Mouse (Mus musculus): Measurements from ENCODE around the gene Ranbp17. TPM values are rescaled to one million over a fixed set of nuclear protein-coding genes. Genes with fewer than 3 reads are reported as not detected.

The Ranbp17 gene
- polyA plus RNA-seq, 2 experiments, result 1.7 to 3.3 TPM

- ATAC-seq (ENCODE audit: insufficient read depth), result no peak
- H3K27me3 ChIP-seq (ENCODE audit: control insufficient read depth, insufficient read depth, low read length), result no peaks in the 10 kb centered on the region
- DNase-seq (ENCODE audit: low read depth in 3 of 3, low spot score in 3 of 3), result no peak
- H3K27ac ChIP-seq, result no peak overlapping the region
- TF ChIP-seq CTCF (IDR thresholded peaks at IDR 0.05; ENCODE audit: low read depth), result no peak
- TF ChIP-seq EP300 (IDR thresholded peaks at IDR 0.05; ENCODE audit: low read depth), result no peak
- no peak overlapping the region for H3K4me3 ChIP-seq (ENCODE audit: insufficient read depth in 1 of 2, low read depth in 2 of 2, low read length in 2 of 2)
- H3K4me2 ChIP-seq (ENCODE audit: low read depth), result no peak overlapping the region
- H3K9me3 ChIP-seq (ENCODE audit: control insufficient read depth, low read length), result no peaks in the 10 kb centered on the region
- WGBS (ENCODE audit: insufficient replicate concordance), result 70% methylated on average over 7 of the region's 7 CpGs
- no peaks in the 10 kb centered on the region for H3K36me3 ChIP-seq (replicated peaks; ENCODE audit: control insufficient read depth, insufficient read depth, low read depth)
- 0 out of 4 replicates have a peak, but pooled peaks cover 0 to 2% of the 10 kb centered on the region in 2 experiments for H3K4me1 ChIP-seq (replicated peaks; ENCODE audit: control insufficient read depth in 2 of 2, insufficient read depth in 2 of 2, low read length in 1 of 2)
- H3K9ac ChIP-seq (replicated peaks), result no peak overlapping the region
Observed at GRCm38 (mm10) chr11:33220763-33221162, 292.8 kb downstream of the Ranbp17 start.

GRCm38 (mm10) chr11:33217384-33218079, 296.0 kb downstream of the Ranbp17 start:
- H3K9me3 ChIP-seq (ENCODE audit: control insufficient read depth, low read length), result no peaks in the 10 kb centered on the region
- no peak overlapping the region for H3K9ac ChIP-seq (replicated peaks)
- H3K36me3 ChIP-seq (replicated peaks; ENCODE audit: control insufficient read depth, insufficient read depth, low read depth), result no peaks in the 10 kb centered on the region
- TF ChIP-seq EP300 (IDR thresholded peaks at IDR 0.05; ENCODE audit: low read depth) (no peak), CTCF (IDR thresholded peaks at IDR 0.05; ENCODE audit: low read depth) (no peak)
- DNase-seq (ENCODE audit: low read depth in 3 of 3, low spot score in 3 of 3), result no peak
- H3K27me3 ChIP-seq (ENCODE audit: control insufficient read depth, insufficient read depth, low read length), result no peaks in the 10 kb centered on the region
- H3K4me1 ChIP-seq (replicated peaks; ENCODE audit: control insufficient read depth in 2 of 2, insufficient read depth in 2 of 2, low read length in 1 of 2), result 0 out of 4 replicates have a peak, but pooled peaks cover 0 to 2% of the 10 kb centered on the region in 2 experiments
- WGBS (ENCODE audit: insufficient replicate concordance), result 58% methylated on average over 8 of the region's 8 CpGs
- H3K27ac ChIP-seq, result no peak overlapping the region
- no peak overlapping the region for H3K4me3 ChIP-seq (ENCODE audit: insufficient read depth in 1 of 2, low read depth in 2 of 2, low read length in 2 of 2)
- no peak overlapping the region for H3K4me2 ChIP-seq (ENCODE audit: low read depth)
- ATAC-seq (ENCODE audit: insufficient read depth), result no peak

DNA sequence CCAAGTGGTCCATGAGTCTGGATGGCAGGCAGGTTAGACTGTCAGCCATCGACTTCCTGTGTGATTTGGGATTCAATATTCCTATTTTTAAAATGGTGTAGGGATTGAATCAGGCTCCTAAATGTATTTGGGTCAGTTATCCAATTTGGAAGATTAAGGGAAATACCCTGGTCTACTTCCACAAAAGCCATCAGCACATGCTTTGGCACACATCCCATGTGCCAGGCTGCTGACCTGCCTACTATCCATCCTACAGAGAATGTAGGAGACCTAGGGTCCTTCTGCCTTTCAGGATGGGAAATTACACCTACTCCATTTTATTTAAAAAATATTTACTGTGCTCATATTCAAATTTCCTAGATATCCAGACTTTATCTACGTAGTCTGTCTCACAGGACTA, 306.1 kb downstream of the Ranbp17 start:
- no peak for TF ChIP-seq CTCF (IDR thresholded peaks at IDR 0.05; ENCODE audit: low read depth)
- Histone ChIP-seq H3K27ac (no peak overlapping the region), H3K9me3 (ENCODE audit: control insufficient read depth, low read length) (no peaks in the 10 kb centered on the region), H3K27me3 (ENCODE audit: control insufficient read depth, insufficient read depth, low read length) (peaks cover 45% of the 10 kb centered on the region), H3K4me2 (ENCODE audit: low read depth) (no peak overlapping the region), H3K4me1 (replicated peaks; ENCODE audit: control insufficient read depth in 2 of 2, insufficient read depth in 2 of 2, low read length in 1 of 2) (no peaks in the 10 kb centered on the region), H3K4me3 (ENCODE audit: insufficient read depth in 1 of 2, low read depth in 2 of 2, low read length in 2 of 2) (no peak overlapping the region), H3K36me3 (replicated peaks; ENCODE audit: control insufficient read depth, insufficient read depth, low read depth) (no peaks in the 10 kb centered on the region), H3K9ac (replicated peaks) (no peak overlapping the region)
- ATAC-seq (ENCODE audit: insufficient read depth), result no peak
- no peak for DNase-seq (ENCODE audit: low read depth in 3 of 3, low spot score in 3 of 3)
- 48% methylated on average over 2 of the region's 2 CpGs for WGBS (ENCODE audit: insufficient replicate concordance)

DNA sequence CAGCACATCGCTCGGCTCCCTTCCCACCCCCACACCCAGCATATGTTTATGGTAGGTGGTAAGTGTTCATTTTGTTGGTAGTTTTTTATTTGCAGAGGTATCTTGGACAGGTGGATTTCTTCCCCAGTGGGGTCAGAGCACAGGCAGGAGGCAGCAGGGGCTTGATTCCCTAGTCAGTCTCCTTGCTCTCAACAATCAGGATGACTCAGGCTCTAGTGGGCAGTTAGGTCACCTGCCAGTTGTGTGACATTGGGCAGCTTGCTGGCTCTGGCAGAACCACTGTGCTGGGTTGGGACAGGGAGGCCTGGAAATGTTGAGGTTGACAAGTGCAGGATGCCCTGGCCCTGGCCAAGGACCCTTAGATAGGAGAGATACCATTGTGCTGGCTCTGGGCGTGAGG, 308.6 kb downstream of the Ranbp17 start:
- ATAC-seq (ENCODE audit: insufficient read depth) (no peak), DNase-seq (ENCODE audit: low read depth in 3 of 3, low spot score in 3 of 3) (no peak)
- H3K27ac ChIP-seq, result no peak overlapping the region
- H3K4me3 ChIP-seq (ENCODE audit: insufficient read depth in 1 of 2, low read depth in 2 of 2, low read length in 2 of 2), result no peak overlapping the region
- TF ChIP-seq EP300 (IDR thresholded peaks at IDR 0.05; ENCODE audit: low read depth) (no peak), CTCF (IDR thresholded peaks at IDR 0.05; ENCODE audit: low read depth) (no peak)
- 11% methylated on average over 3 of the region's 3 CpGs for WGBS (ENCODE audit: insufficient replicate concordance)
- H3K36me3 ChIP-seq (replicated peaks; ENCODE audit: control insufficient read depth, insufficient read depth, low read depth), result no peaks in the 10 kb centered on the region
- H3K9me3 ChIP-seq (ENCODE audit: control insufficient read depth, low read length), result no peaks in the 10 kb centered on the region
- no peaks in the 10 kb centered on the region for H3K4me1 ChIP-seq (replicated peaks; ENCODE audit: control insufficient read depth in 2 of 2, insufficient read depth in 2 of 2, low read length in 1 of 2)
- H3K9ac ChIP-seq (replicated peaks), result no peak overlapping the region
- peaks cover 69% of the 10 kb centered on the region for H3K27me3 ChIP-seq (ENCODE audit: control insufficient read depth, insufficient read depth, low read length)
- H3K4me2 ChIP-seq (ENCODE audit: low read depth), result no peak overlapping the region

DNA sequence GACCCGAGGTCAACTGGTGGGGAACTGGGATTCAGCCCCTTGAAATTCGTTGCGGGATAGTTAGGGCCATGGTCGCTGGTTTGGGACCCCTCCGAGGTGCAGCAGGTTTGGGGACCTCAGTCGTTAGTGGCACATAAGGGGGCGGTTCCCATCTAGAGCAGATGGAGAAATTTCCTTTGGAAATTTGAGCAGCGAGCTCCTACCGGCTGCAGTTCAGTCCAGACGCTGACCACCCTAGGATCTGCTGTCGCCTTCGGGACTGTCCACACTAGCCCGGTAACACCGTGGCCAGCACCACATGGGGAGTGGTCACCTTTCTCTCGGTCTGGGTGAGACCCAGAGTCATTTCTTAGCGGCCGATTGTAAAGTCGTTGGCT, 309.2 kb downstream of the Ranbp17 start:
- no peaks in the 10 kb centered on the region for H3K9me3 ChIP-seq (ENCODE audit: control insufficient read depth, low read length)
- TF ChIP-seq CTCF (IDR thresholded peaks at IDR 0.05; ENCODE audit: low read depth) (no peak), EP300 (IDR thresholded peaks at IDR 0.05; ENCODE audit: low read depth) (no peak)
- ATAC-seq (ENCODE audit: insufficient read depth), result no peak
- no peaks in the 10 kb centered on the region for H3K36me3 ChIP-seq (replicated peaks; ENCODE audit: control insufficient read depth, insufficient read depth, low read depth)
- no peaks in the 10 kb centered on the region for H3K4me1 ChIP-seq (replicated peaks; ENCODE audit: control insufficient read depth in 2 of 2, insufficient read depth in 2 of 2, low read length in 1 of 2)
- H3K27me3 ChIP-seq (ENCODE audit: control insufficient read depth, insufficient read depth, low read length), result peaks cover 76% of the 10 kb centered on the region
- H3K4me2 ChIP-seq (ENCODE audit: low read depth), result no peak overlapping the region
- DNase-seq (ENCODE audit: low read depth in 3 of 3, low spot score in 3 of 3), result no peak
- no peak overlapping the region for H3K4me3 ChIP-seq (ENCODE audit: insufficient read depth in 1 of 2, low read depth in 2 of 2, low read length in 2 of 2)
- WGBS (ENCODE audit: insufficient replicate concordance), result 1% methylated on average over 18 of the region's 18 CpGs
- no peak overlapping the region for H3K27ac ChIP-seq
- no peak overlapping the region for H3K9ac ChIP-seq (replicated peaks)
